Mouse (Mus musculus) C2C12 (cell line): ENCODE measurements around the gene Atg9b.

Experiments used
- CTCF ChIP-seq: IDR thresholded peaks from one replicate; pipeline ENCODE4 v1.5.1; 2011; ENCODE audit not compliant: control insufficient read depth, insufficient read depth, insufficient read length
- FOSL1 ChIP-seq: IDR thresholded peaks from one replicate; pipeline ENCODE4 v1.8.0; 2011; ENCODE audit warnings: mild to moderate bottlenecking, low read length; ENCODE audit not compliant: poor library complexity, insufficient read depth, severe bottlenecking
- MAX ChIP-seq: IDR thresholded peaks from one replicate; pipeline ENCODE4 v1.6.1; 2011; ENCODE audit warnings: mild to moderate bottlenecking, control low read depth
- USF1 ChIP-seq: IDR thresholded peaks from one replicate; pipeline ENCODE4 v1.6.1; 2011; ENCODE audit warnings: low read depth, mild to moderate bottlenecking, control low read depth, moderate library complexity

- TF ChIP-seq USF1 (no peak), FOSL1 (no peak), MAX (no peak), CTCF (no peak)
Measured at GRCm38 (mm10) chr5:24400911-24401605, 9.1 kb upstream of the Atg9b start.
